Mouse (Mus musculus) heart, postnatal 10 days (tissue): Measurements from ENCODE around the gene Col18a1. TPM values are rescaled to one million over a fixed set of nuclear protein-coding genes. Genes with fewer than 3 reads are reported as not detected.

Experiments used
- DNase-seq, 2 experiments: peaks; one replicate each; pipeline ENCODE4 v3.0.0; 2021
- intact Hi-C: fragments of 180-260 bp; cut with DNase I; formaldehyde crosslinking; loops from one replicate; pipeline ENCODE4 v1.15.1; 2025
- total RNA-seq, 2 experiments: library from RNA; stranded (reverse); gene quantifications; 2 replicates each; pipeline ENCODE4 v1.2.3; 2021

Gene Col18a1
- 10 to 100 TPM; 49.9 to 53.2 TPM for total RNA-seq

DNA sequence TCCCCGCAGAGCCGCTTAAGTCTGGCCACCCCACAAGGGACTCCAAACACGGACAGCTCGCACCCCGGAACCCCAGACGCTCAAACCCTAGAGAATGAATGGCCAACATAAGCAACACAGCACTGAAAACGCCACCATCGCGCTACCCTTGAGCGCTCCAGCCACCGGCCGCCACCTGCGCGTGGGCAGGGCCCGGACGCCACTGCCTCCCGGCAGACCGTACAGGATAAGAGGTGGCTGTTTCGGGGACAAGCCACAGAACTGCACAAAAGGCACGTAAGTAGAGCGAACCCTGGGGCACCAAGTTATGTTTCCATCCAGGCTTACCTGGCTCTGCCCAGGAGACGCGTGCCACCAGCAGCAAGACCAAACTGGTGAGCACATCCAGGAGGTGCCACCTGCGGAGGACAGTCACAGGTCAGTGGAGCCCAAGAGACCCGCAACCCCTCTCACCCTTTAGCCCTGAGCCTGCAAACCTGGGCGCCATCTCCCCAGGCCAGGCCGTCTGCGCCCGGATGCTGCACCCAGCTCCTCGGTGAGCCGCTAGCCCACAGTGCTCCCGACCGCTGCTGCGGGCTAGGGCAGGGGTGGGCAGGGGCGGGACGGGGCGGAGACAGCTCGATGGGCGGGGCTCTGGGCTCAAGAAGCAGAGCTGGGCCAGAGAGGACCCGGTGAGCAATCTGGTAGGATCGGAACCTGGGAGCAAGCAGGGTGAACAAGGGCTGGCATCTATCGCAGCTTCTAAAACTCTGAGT is at the start of gene Col18a1:
TSS of gene Col18a1 (minus strand) at position 586 of the 755 bp plus-strand sequence.
- intact Hi-C loops = loop anchor here (2.0 kb wide), 1 partner anchor 39 kb away; no protein-coding TSS in a partner anchor
- peak; percentile 37 to 38 for DNase-seq

DNA sequence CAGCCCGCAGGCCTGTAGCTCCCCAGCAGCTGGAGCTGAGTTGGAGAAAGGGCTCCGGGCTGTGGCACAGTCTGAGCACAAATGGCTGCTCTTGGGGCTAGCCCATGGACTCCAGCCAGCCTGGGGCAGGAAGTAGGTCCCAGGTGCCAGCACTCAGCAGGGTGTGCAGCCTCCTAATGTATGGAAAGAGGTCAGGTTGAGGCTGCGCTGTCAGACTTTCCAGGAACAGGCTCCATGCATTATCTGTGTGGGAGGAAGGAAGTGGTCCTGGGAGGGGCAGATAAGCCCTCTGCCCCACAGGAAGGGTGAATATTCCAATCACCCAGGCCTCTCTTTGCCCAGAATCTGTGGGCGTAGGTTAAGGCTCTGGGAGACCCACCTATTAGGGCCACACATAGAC is 49.3 kb upstream of the Col18a1 start:
- DNase-seq = no peak
- intact Hi-C loops = no loop called here

DNA sequence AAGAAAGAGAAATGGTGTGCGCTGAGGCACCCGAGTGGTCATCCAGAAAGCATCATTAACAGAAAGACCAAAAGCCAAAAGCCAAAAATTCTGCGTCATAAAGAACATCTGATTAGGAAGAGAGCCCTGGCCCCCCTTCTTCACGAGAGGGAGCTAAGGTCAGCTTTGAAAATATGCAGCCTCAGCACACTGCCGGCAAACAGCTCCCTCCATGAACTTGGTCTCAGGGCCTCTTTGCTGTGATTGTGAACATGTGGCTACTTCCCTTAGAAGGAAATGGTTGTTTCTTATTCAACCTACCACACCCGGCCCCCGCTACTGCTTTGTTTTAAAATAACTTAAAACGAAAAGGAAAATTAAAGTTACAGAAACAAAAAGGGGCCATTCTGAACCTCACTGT is 48.2 kb upstream of the Col18a1 start:
- no peak for DNase-seq
- intact Hi-C loops = no loop called here

DNA sequence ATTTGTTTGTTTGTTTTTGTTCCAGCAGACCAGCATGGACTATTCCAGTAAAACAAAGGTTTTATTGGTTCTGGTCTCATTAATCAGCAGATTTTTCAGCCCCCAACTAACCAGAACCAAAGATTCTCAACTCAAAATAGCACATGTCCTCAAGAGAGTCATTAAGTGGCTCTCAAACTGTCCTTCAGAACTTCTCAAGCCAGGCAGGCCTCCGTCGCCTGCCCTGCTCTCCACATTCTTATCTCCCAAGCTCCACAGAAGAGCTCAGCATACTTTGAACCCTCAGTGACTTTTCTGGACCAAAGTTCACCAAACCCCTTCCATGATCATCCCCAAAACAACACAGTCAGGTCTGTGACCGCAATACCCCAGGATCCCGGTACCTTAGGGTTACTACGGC is 47.1 kb upstream of the Col18a1 start:
- intact Hi-C loops = no loop called here
- DNase-seq = no peak

DNA sequence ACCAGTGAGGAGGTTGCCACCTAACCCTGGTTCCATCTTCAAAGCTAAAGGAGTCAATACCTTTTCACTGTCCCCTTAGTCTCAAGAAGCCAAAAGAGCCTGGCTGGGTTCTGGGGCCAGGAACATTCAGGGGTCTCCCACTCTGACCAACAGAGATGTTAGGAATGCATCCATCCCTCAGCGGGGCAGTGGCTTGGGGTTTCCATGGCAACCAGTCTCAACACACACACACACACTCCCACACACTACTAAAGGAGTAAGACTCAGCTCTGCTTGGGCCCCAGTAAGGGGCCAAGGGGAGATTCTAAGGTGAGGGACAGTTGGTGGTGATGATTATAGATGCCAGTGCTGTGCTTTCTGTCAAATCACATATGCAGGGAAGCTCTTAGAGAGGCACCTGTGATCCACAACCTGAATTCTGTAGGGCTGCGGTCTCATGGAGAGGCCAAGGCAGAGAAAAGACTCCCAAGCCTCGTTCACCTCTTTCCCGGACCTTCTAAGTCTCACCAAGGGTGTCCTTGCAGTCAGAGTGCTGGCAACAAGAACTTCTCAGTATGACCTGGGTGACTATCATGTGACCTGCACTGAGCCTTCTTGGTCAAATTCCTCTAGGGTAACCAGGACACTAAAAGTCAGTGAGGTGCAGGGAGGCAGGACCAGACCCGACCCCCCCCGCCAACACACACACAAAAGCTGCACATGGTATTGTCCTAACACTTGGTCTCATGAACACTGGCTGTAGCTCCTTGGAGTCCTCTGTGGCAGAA is 46.2 kb upstream of the Col18a1 start:
- DNase-seq = no peak
- intact Hi-C loops = no loop called here

DNA sequence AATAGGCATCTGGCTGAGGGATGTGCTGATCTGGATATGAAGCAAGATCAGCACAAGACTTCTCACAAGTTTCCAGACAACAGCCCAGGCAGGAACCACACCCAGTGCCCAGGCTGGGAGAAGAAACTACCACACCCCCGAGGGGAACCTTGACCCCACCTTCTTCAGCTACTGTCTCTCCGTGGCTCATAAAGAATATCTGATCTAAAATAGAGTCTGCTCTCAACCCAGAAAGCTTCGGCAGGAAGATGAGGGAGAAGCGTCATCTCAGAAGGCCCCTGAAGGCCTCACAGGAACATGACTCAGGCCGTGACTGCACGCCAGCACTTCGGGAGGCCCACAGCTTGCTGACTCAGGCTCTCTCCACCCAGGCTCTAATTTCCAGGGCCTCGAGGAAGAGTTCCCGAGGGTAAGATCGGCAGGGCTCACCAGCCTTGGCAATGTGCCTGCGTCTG is 44.8 kb upstream of the Col18a1 start:
- intact Hi-C loops = no loop called here
- DNase-seq = peak; percentile 80 to 83

DNA sequence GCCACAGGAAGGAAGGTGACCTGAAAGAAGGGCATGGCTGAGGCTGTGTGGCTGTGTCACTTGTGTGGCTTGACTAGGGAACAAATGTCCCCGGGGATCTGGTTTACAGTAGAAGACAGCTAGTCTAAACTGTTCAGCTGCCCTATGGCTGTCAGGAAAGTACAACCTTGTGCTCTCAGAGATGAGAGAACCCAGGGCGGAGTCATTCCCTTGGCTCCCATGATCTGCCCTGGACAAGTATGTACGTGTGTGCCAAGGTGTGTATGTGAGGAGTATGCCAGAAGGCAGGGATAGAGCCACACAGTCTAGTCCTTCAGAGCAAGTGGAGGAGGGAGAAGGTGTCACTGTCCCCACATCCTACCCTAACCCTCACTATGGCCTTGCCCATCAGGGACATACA is 44.3 kb upstream of the Col18a1 start:
- no peak for DNase-seq
- intact Hi-C loops = no loop called here

DNA sequence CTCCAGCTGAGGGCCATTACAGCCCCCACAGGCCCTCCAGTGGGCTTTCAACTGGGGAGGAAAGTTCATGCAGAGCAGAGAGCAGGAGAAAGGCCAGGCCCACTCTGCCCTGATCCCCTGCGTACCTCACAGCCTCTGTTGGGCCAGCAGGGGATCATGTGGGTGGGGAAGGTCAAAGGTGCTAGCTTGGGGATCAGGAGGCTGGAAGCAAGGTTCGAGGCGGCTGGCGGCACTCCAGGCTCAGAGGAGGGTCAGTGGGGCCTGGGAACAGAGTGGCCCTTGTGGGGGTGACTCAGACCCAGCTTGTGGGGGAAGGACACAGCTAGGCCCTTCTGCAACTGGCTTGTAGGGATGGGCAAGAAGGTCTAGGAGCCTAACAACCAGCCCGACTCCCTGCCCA is 42.9 kb upstream of the Col18a1 start:
- DNase-seq = no peak
- intact Hi-C loops = loop anchor here (5.0 kb wide), 1 partner anchor 43 kb away; no protein-coding TSS in a partner anchor

DNA sequence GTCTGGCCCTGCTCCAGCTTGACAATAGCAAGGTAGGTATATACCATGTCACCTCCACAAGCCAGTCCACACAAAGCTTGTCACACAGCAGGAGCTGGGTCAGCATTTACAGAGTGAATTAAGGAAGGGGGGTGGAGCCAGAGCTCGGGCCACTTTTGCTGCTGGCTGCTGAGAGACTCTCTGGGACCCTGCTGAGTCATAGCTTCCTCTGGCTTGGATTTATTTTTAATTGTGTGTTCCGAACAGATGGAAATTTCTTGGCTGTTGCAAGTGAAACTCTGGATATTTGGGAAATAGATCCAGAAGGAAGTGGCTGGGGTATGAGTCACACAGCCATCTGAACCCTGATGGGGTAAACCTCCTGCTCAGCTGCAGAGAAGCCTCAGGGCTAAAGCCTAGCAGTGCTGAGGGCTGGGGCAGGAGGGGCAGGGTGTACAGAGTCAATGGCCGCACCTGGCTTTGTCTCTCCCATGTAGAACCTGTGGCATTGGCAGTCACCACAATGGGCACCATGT is 40.3 kb upstream of the Col18a1 start:
- peak; percentile 77 to 80 for DNase-seq
- intact Hi-C loops = loop anchor here (2.0 to 5.0 kb wide), 2 partner anchors 46 to 76 kb away; no protein-coding TSS in a partner anchor

DNA sequence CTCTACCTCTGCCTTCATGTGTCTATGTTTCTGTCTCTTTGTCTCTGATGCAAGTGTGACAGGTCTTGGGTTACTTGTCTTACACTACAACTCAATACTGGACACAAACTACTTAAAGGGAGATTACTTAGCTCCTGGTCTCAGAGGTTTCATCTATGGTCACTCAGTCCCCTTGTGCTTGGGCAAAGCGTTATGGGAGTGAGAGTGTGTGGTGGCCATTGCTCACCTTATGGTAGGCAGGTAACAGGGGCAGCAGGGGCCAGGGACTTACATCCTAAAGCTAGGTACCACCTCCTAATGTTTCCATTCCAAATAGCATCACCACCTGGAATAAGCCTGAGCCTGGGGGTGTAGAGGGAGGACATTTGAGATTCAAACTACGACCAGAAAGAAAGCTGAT is 39.8 kb upstream of the Col18a1 start:
- intact Hi-C loops = loop anchor here (2.0 to 5.0 kb wide), 2 partner anchors 46 to 75 kb away; no protein-coding TSS in a partner anchor
- no peak for DNase-seq

DNA sequence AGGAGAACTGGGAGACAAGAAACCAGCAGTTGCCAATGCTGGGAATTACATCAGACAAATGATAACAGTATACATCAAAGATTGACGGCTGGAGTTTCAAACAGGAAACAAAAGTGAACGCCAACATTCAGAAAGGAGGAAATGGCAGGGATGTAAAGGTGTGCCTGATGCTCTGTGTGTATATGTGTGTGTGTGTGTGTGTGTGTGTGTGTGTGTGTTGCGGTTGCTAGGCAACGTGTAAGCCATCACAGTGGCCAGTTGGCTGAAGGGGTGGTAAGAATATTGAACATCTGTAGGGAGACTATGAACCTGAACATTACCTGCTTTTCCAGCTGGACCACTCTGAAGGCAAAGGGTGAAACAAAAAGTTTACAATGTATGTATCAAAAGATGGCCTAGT is 37.6 kb upstream of the Col18a1 start:
- intact Hi-C loops = loop anchor here (2.0 kb wide), 1 partner anchor 39 kb away; no protein-coding TSS in a partner anchor
- DNase-seq = no peak

DNA sequence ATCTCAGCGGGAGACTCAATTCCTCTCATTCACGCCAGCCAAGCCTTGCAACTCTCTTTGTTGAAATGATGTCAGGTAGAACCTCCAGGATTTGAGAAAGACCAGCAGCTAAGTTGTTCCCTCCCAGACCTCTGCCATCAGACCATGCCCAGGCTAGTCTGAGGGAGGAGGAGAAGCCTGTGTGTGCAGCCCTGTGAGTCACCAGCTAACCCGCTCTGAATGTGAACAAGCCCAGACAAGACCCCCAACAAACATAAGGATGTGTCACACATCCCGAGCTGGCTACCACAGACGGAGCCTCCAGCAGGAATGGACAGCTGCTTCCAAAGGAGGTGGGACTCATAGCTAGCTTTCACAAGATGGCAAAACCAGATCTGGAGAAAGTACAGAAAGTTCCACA is 35.6 kb upstream of the Col18a1 start:
- DNase-seq = no peak
- intact Hi-C loops = no loop called here

DNA sequence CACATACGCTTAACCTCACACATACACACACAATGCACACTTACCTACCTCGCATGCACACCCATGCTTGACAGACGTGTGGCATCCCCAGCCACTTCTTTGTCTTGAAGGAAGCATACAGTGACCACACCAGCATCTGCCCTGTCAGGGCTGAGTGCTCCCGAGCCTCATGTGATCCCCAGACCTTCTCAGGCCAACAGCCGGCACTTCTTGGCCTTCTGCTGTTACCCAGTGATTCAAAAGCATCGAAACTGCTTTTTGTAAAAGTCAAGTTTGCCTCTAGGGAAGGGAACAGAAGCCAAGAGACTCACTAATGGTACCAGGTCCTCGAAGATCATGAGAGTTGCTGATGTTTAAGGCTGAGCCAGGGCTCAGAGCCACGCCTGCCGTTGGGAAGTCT is 33.9 kb upstream of the Col18a1 start:
- peak in 1 of 2 experiments; percentile 43 for DNase-seq
- intact Hi-C loops = no loop called here

DNA sequence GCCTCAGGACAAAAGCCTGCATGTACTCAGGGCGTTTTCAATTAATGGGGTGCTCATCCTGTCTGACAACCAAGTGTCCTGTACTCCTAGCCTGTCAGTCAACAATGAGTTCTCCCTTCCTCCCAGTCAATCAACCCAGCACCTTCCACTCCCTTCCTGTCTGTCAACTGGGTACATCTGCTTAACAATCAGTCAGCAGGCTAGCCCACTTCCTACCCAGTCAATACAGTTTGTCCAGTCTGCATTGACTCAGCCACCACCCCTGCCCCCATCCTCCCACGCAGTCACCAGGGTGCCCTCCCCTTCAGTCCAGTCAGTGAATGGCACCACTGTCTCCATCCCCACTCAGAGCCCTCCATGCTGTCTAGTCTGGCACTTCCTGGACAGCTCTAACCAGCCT is 32.9 kb upstream of the Col18a1 start:
- intact Hi-C loops = no loop called here

DNA sequence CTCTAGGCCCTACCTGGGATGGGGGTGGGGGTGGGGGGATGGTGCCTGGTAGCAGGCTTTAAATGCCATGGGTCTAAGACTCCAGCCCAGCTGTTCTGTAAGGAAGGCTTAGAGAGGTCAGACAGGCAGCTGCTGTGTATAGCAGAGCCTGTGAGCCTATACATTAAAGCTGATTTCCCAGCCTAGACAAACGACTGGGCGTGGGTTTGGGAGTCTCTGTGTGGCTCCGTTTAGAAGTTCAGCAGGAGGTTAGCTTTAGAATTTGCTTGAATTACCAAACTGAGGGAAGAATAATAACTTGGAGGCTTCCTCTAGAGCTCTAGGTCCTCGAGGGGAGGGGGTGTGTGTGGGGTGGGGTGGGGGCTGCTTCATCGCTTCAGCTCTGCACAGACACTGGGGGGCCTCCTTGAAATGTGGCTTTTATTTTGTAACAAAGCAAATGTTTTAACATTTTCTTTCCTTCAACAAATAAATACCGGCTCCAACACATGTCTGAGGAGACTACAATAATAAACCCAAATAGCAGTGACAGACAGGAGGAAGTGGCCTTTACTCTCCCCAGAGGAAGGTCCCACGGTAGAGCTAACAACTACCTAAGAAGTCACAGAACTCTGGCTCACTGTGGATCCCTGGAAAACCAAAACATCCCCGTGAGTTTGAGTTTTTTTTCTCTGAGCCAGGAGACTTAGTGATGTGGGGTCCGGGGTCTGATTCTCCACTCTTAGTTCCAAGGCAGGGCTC is 31.3 kb upstream of the Col18a1 start:
- DNase-seq = no peak

More for the DNA sequence above, 32.9 kb upstream of the Col18a1 start:
- no peak for DNase-seq

DNA sequence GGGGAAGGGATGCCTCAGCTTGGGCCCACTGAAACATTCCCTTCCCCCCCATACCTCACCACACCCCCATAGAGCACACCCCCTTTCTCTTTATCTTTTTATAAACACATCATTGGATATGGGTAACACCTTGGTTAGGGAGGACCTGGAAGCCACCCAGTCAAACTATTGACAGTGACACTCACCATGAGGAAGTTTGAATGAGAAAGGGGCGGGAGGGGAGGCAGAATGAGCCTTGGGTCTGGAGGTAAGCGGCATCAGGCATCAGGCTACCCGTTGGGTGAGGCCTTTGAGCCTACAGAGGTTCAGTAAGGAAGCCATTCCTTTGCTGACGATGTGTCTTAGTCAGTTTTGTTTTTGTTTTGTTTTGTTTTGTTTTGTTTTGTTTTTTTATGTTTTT is 30.3 kb upstream of the Col18a1 start:
- no peak for DNase-seq
- intact Hi-C loops = no loop called here

More for the DNA sequence above, 31.3 kb upstream of the Col18a1 start:
- intact Hi-C loops = no loop called here

DNA sequence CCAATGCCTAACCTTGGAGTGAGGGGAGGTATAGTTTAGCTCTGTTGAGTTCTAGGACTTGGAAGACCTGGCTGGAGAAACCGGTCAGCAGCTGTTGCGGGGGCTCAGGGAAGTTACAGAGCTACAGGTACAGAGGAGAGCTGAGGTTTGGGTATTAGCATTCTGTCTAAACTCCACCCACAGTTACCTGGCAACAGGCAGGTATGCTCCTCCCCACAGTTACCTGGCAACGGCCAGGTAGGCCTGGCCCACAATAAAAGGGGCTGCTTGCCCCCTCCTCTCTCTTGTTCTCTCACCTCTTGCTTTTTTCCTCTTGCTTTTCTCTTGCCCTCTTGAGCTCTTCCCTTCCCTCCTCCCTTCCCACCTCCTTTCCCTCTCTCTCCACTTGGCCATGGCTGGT is 29.8 kb upstream of the Col18a1 start:
- DNase-seq = no peak

DNA sequence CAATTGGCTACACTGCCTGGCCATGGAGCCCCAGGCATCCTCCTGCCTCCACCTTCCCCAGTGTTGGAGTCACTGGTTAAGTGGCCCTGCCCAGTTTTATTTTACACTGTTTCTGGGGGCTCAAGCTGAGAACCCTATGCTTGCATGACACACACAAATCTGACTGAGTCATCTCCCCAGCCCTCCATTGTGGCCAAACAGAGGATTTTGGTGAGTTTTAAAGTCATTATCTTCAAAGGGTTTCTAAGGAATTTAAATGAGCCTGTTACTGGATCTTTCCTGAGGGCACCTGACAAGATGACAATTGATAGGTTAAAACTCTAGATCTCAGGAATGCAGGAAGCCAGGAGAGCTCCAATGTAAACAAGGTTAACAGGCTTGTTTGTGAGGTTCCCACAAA is 27.1 kb upstream of the Col18a1 start:
- intact Hi-C loops = no loop called here
- DNase-seq = no peak

More for the DNA sequence above, 29.8 kb upstream of the Col18a1 start:
- intact Hi-C loops = no loop called here

DNA sequence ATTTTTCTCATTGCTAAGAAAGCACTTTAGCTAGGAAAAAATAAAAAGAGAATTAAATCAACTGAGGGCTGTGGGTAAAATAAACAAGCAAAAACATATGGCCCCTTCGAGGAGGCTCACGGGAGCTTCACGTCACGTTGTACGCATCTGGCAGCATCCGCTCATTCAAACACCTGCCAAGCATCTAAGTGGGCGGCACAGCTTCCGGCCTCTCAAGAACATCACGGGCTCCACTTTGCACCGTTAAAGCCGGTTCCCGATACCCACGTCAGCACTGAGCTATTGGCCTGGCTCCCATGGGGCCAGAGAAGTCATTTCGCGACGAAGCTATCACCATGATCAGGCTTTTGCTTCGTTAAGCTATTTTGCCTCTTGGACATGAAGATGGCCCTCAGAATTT is 26.4 kb upstream of the Col18a1 start:
- intact Hi-C loops = no loop called here
- DNase-seq = no peak

DNA sequence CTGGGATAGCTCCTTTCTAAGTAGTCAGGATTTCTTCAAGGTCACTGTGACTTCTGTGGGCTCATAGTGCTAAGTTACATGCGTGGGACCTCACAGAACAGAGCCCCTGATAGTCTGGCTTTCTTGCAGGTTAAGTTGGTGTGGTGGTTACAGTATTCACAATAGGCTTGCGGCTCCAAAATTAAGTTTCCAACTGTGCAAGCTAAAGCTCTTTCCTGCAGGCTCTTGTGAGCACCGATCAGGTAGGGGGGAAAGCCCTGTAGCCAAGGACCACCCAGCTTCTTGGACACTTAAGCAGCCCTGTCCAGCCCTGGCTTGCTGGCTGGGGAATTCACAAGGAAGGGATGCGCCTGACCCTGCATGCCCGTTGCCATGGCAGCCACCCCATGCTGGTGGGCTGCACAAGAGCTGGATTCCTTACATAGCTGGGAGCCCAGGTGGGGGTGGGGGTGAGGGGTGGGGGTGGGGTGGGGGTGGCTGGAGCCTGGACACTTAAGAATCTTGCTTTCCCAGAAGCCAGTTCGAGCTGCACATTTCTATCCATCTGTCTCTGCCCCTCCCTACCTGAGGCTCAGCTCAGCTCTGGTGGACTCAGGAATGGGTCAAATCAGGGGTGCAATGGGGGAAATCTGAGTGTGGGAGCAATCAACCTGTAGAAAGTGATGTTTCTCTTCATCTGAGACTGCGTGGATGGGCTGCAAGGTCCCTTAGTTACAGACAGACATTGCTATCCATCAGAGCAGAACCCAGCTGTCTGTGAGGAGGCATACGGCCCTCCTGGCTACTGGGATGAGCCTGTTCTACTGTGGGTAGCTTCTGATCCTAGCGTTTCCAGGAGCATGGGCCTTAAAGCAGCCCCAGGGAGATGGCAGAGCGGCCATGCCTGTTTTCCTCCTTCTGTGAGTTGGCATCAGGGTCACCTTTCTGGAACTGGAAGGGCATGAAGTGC is 24.9 kb upstream of the Col18a1 start:
- intact Hi-C loops = no loop called here
- no peak for DNase-seq
